Mouse (Mus musculus) heart, postnatal 0 days (tissue): ENCODE measurements at regions not wholly inside any gene's neighbourhood (a gene's known extent, or its start where the extent isn't known, plus 50 kb on each side); places are given as distances from the start of the nearest gene placed in this dataset.

ENCODE experiments used
- ATAC-seq: fragments of 200-750 bp; cut with Nextera tagmentation; 2 replicates; pipeline ENCODE4 v1.8.0; 2017; ENCODE audit warnings: low read depth, moderate number of reproducible peaks, moderate library complexity; ENCODE audit not compliant: insufficient read depth
- DNase-seq: peaks from one replicate; pipeline ENCODE4 v3.0.0-alpha.2; 2016; ENCODE audit warnings: low spot score
- H3K27ac ChIP-seq: fragments of 300-500 bp; sonication (generic); 2 replicates; pipeline ENCODE4 v1.5.1; 2014; ENCODE audit warnings: low read depth, mild to moderate bottlenecking
- H3K27me3 ChIP-seq: fragments of 300-500 bp; sonication (generic); 2 replicates; pipeline ENCODE4 v1.6.1; 2014; ENCODE audit warnings: low read length, mixed read lengths; ENCODE audit not compliant: control insufficient read depth, insufficient read depth
- H3K36me3 ChIP-seq: fragments of 300-500 bp; sonication (generic); replicated peaks from 2 replicates; pipeline ENCODE4 v1.6.1; 2014; ENCODE audit warnings: low read length, mixed read lengths; ENCODE audit not compliant: control insufficient read depth, insufficient read depth
- H3K4me1 ChIP-seq: fragments of 300-500 bp; sonication (generic); 2 replicates; pipeline ENCODE4 v1.6.1; 2014; ENCODE audit warnings: antibody characterized with exemption; ENCODE audit not compliant: control insufficient read depth, insufficient read depth
- H3K4me2 ChIP-seq: fragments of 300-500 bp; sonication (generic); 2 replicates; pipeline ENCODE4 v1.6.1; 2014; ENCODE audit warnings: low read depth, mild to moderate bottlenecking, low read length, moderate library complexity
- H3K4me3 ChIP-seq: fragments of 300-500 bp; sonication (generic); 2 replicates; pipeline ENCODE4 v1.5.1; 2014; ENCODE audit warnings: low read depth, low read length
- H3K9ac ChIP-seq: fragments of 300-500 bp; sonication (generic); replicated peaks from 2 replicates; pipeline ENCODE4 v1.6.1; 2014; ENCODE audit warnings: low read depth, low read length, mixed read lengths
- H3K9me3 ChIP-seq: fragments of 300-500 bp; sonication (generic); replicated peaks from 2 replicates; pipeline ENCODE4 v1.6.1; 2016; ENCODE audit warnings: low read length; ENCODE audit not compliant: control insufficient read depth
- CTCF ChIP-seq: IDR thresholded peaks from 2 replicates; pipeline ENCODE4 v1.5.1; 2016; ENCODE audit warnings: antibody characterized with exemption, control low read depth, low read depth
- EP300 ChIP-seq: IDR thresholded peaks from 2 replicates; pipeline ENCODE4 v1.6.1; 2016; ENCODE audit warnings: antibody characterized with exemption, low read depth
- WGBS: fragments of 180-500 bp; shearing (Covaris S2); extraction: QIAGEN DNeasy Blood & Tissue Kit; methylation state at CpG from one replicate; pipeline ENCODE4 v1.1.7; 2014; 5-methylcytosine and 5-hydroxymethylcytosine counted together

- no peak for DNase-seq
- ATAC-seq, result no peak
Observed at GRCm38 (mm10) chr16:77471868-77472267, 130.0 kb downstream of the Gm11146 start.

GRCm38 (mm10) chr16:77469903-77470302 lies 132.0 kb downstream of the Gm11146 start:
- no peak overlapping the region for H3K4me2 ChIP-seq
- H3K36me3 ChIP-seq, result no peaks in the 10 kb centered on the region
- DNase-seq (no peak), ATAC-seq (no peak)
- WGBS, result 83% methylated on average over 4 of the region's 4 CpGs
- no peak for TF ChIP-seq EP300
- no peak overlapping the region for H3K9ac ChIP-seq
- no peaks in the 10 kb centered on the region for H3K9me3 ChIP-seq
- H3K4me1 ChIP-seq, result no peaks in the 10 kb centered on the region
- H3K27ac ChIP-seq, result no peak overlapping the region
- H3K4me3 ChIP-seq, result no peak overlapping the region
- no peaks in the 10 kb centered on the region for H3K27me3 ChIP-seq

More at GRCm38 (mm10) chr16:77471868-77472267, 130.0 kb downstream of the Gm11146 start:
- 90% methylated on average over 3 of the region's 3 CpGs for WGBS
- Histone ChIP-seq H3K9ac (no peak overlapping the region), H3K4me2 (no peak overlapping the region), H3K4me1 (0 out of 2 replicates have a peak, but pooled peaks cover 7% of the 10 kb centered on the region), H3K27ac (no peak overlapping the region), H3K36me3 (no peaks in the 10 kb centered on the region), H3K9me3 (no peaks in the 10 kb centered on the region), H3K4me3 (no peak overlapping the region), H3K27me3 (no peaks in the 10 kb centered on the region)
- TF ChIP-seq CTCF, result no peak
- no peak for TF ChIP-seq EP300

- no peak for TF ChIP-seq EP300
- Histone ChIP-seq H3K9me3 (no peaks in the 10 kb centered on the region), H3K4me2 (no peak overlapping the region), H3K4me1 (no peaks in the 10 kb centered on the region), H3K27me3 (no peaks in the 10 kb centered on the region), H3K9ac (no peak overlapping the region), H3K27ac (no peak overlapping the region), H3K36me3 (no peaks in the 10 kb centered on the region), H3K4me3 (no peak overlapping the region)
- no peak for ATAC-seq
- DNase-seq, result no peak
- whole genome bisulfite sequencing, result 86% methylated on average over 6 of the region's 6 CpGs
Observed at GRCm38 (mm10) chr16:77469328-77469875, 132.5 kb downstream of the Gm11146 start.

DNA sequence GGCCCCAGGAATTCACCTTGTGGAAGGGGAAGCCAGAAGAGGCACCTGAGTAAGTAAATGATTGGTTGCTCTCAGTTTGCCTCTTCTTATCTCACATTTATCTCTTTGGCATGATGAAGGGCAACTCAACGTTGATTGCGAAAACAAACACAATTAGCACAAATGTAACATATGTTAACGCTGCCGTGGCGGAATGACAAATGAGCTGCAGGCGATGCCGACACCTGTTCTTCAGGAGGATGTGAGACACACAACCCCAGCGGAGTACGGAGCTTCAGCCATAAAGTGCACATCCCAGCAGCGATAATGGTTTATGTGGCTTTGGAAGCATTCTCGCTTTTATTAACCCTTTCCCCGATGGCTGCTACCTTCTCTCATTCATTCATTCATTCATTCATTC lies 134.7 kb downstream of the Gm11146 start:
- no peaks in the 10 kb centered on the region for H3K9me3 ChIP-seq
- TF ChIP-seq CTCF (no peak), EP300 (no peak)
- no peak overlapping the region for H3K9ac ChIP-seq
- ATAC-seq (no peak), DNase-seq (no peak)
- H3K4me1 ChIP-seq, result no peaks in the 10 kb centered on the region
- H3K4me2 ChIP-seq, result no peak overlapping the region
- H3K36me3 ChIP-seq, result no peaks in the 10 kb centered on the region
- no peak overlapping the region for H3K4me3 ChIP-seq
- 88% methylated on average over 12 of the region's 12 CpGs for WGBS
- no peak overlapping the region for H3K27ac ChIP-seq
- H3K27me3 ChIP-seq, result no peaks in the 10 kb centered on the region

DNA sequence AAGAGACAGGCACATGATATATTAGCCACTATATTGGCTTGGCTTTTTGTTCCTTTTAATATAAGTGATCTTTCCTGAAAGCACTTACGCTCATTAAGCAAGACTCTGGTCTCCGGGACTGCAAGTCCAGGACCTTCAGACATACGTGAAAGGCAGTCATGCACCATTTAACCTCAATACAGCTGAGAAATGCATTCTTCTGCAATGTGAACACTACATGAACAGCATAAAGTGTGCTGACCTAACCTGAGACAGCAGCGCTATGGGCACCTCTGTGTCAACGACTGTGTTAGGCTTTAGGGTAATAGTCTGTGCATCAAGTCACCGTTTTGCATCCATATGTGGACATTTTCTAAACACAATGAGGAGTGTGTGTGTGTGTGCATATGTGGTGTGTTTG lies 137.3 kb downstream of the Gm11146 start:
- no peak overlapping the region for H3K4me3 ChIP-seq
- no peaks in the 10 kb centered on the region for H3K9me3 ChIP-seq
- no peaks in the 10 kb centered on the region for H3K4me1 ChIP-seq
- H3K27me3 ChIP-seq, result no peaks in the 10 kb centered on the region
- no peak overlapping the region for H3K4me2 ChIP-seq
- no peak overlapping the region for H3K27ac ChIP-seq
- H3K9ac ChIP-seq, result no peak overlapping the region
- TF ChIP-seq CTCF, result no peak
- TF ChIP-seq EP300, result no peak
- no peak for DNase-seq
- no peaks in the 10 kb centered on the region for H3K36me3 ChIP-seq
- no peak for ATAC-seq
- WGBS, result 89% methylated on average over 6 of the region's 6 CpGs

DNA sequence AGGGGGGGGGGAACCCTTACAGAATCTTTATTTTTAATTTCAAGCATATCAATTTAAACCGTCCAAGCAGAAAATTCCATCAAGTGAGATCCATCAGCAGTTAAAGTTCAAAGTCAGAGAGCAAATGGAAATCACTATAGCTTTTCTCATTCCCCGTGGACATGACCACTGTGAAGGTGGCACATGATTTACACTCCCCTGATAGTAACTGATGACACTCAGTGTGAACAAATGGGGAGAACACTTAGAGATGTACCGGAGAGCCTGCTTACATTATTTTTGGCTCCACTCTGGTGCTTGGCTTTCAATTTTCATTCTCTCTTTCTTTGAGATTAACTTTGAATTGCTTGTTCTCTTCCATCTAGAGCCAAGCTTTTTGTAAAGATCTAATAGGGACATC lies 140.0 kb downstream of the Gm11146 start:
- WGBS, result 50% methylated on average over 3 of the region's 3 CpGs
- TF ChIP-seq EP300, result no peak
- TF ChIP-seq CTCF, result no peak
- H3K9me3 ChIP-seq, result no peaks in the 10 kb centered on the region
- no peak overlapping the region for H3K27ac ChIP-seq
- no peak overlapping the region for H3K9ac ChIP-seq
- DNase-seq (no peak), ATAC-seq (no peak)
- H3K4me3 ChIP-seq, result no peak overlapping the region
- H3K36me3 ChIP-seq, result no peaks in the 10 kb centered on the region
- H3K4me2 ChIP-seq, result no peak overlapping the region
- H3K4me1 ChIP-seq, result no peaks in the 10 kb centered on the region
- no peaks in the 10 kb centered on the region for H3K27me3 ChIP-seq
